Mouse (Mus musculus) CH12.LX (cell line): ENCODE data around the gene Fmo1.

Source experiments
- CTCF ChIP-seq, 2 experiments: IDR thresholded peaks in 1 of 2; conservative IDR thresholded peaks in 1 of 2; 2 replicates each; pipeline ENCODE4 v1.5.1; 2011 to 2012; ENCODE audit warnings: low read depth in 2 of 2, low read length in 2 of 2, improper control_type of control experiment in 1 of 2, inconsistent platforms in 1 of 2, mild to moderate bottlenecking in 1 of 2, moderate library complexity in 1 of 2
- EP300 ChIP-seq: IDR thresholded peaks from 2 replicates; pipeline ENCODE4 v1.6.1; 2011; ENCODE audit warnings: low read length, improper control_type of control experiment
- KAT2A ChIP-seq: IDR thresholded peaks from 2 replicates; pipeline ENCODE4 v1.6.1; 2012; ENCODE audit warnings: low read length, improper control_type of control experiment, inconsistent platforms; ENCODE audit not compliant: insufficient replicate concordance
- NRF1 ChIP-seq: IDR thresholded peaks from 2 replicates; pipeline ENCODE4 v1.6.1; 2014; ENCODE audit warnings: low read depth, mild to moderate bottlenecking, inconsistent platforms, low read length, improper control_type of control experiment, moderate library complexity
- POLR2A ChIP-seq: IDR thresholded peaks from 2 replicates; pipeline ENCODE4 v1.6.1; 2011; ENCODE audit warnings: low read depth, mild to moderate bottlenecking, improper control_type of control experiment, low read length
- POLR2AphosphoS2 ChIP-seq: IDR thresholded peaks from 2 replicates; pipeline ENCODE4 v1.6.1; 2011; ENCODE audit warnings: low read depth, low read length, improper control_type of control experiment
- RCOR1 ChIP-seq: conservative IDR thresholded peaks from 2 replicates; pipeline ENCODE4 v1.6.1; 2012; ENCODE audit warnings: low read depth, mild to moderate bottlenecking, inconsistent platforms, low read length, improper control_type of control experiment
- TBP ChIP-seq: conservative IDR thresholded peaks from 2 replicates; pipeline ENCODE4 v1.6.1; 2011; ENCODE audit warnings: low read depth, low read length, improper control_type of control experiment
- TCF12 ChIP-seq: IDR thresholded peaks from 2 replicates; pipeline ENCODE4 v1.6.1; 2014; ENCODE audit warnings: low read depth, mild to moderate bottlenecking, inconsistent platforms, low read length, improper control_type of control experiment
- UBTF ChIP-seq: IDR thresholded peaks from 2 replicates; pipeline ENCODE4 v1.6.1; 2012; ENCODE audit warnings: low read depth, mild to moderate bottlenecking, inconsistent platforms, low read length, improper control_type of control experiment, moderate library complexity
- USF2 ChIP-seq: conservative IDR thresholded peaks from 2 replicates; pipeline ENCODE4 v1.6.1; 2011; ENCODE audit warnings: low read depth, low read length, improper control_type of control experiment
- ZC3H11A ChIP-seq: IDR thresholded peaks from 2 replicates; pipeline ENCODE4 v1.6.1; 2012; ENCODE audit warnings: low read depth, mild to moderate bottlenecking, inconsistent platforms, low read length, improper control_type of control experiment
- ZNF384 ChIP-seq: IDR thresholded peaks from 2 replicates; pipeline ENCODE4 v1.6.1; 2012; ENCODE audit warnings: low read depth, low read length, improper control_type of control experiment, inconsistent platforms

DNA sequence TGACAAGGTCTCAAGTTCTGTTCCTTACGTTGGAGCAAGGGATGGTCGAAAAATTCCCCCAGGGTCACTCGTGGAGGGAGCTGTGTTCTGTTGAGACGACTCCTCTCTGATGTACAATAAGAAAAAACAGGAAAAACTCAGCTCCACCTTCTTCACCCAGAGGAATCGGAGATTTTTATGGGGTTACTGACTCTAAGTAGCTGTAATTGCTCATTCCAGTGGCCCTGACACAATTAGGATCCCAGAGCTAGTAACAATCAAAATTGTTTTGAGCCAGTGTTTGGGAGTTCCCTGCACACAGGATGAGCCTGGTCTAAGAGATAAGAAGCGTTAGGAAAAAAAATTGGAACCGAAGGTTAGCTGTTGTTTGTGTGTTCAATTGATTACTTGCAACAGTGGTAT lies at the start of gene Fmo1:
- TF ChIP-seq POLR2A (no peak), KAT2A (no peak), CTCF (conservative IDR thresholded peaks at IDR 0.05 in 1 of 2, IDR thresholded peaks at IDR 0.05 in 1 of 2; ENCODE audit: low read depth in 2 of 2, low read length in 2 of 2) (no peak), RCOR1 (no peak), USF2 (no peak), NRF1 (no peak), ZNF384 (no peak), TCF12 (no peak), ZC3H11A (no peak), POLR2AphosphoS2 (no peak), EP300 (no peak), UBTF (no peak), TBP (no peak)
